Mouse (Mus musculus) olfactory bulb, adult 2 months (tissue): ENCODE data around the gene Aldh5a1.

Source experiments
- CTCF ChIP-seq: fragments of 200-500 bp; IDR thresholded peaks from 2 replicates; pipeline ENCODE4 v1.5.1; 2012; ENCODE audit warnings: low read depth, mild to moderate bottlenecking, low read length, moderate library complexity; ENCODE audit not compliant: insufficient read depth
- POLR2A ChIP-seq: fragments of 200-500 bp; IDR thresholded peaks from 2 replicates; pipeline ENCODE4 v1.6.1; 2012; ENCODE audit warnings: mild to moderate bottlenecking, low read depth, low read length, moderate library complexity; ENCODE audit not compliant: insufficient read depth

- no peak for TF ChIP-seq CTCF
- no peak for TF ChIP-seq POLR2A
Observed at GRCm38 (mm10) chr13:24862520-24862919, 74.9 kb downstream of the Aldh5a1 start.
